Mouse (Mus musculus): ENCODE results near the gene Ywhag. TPM values are rescaled to one million over a fixed set of nuclear protein-coding genes. Genes with fewer than 3 reads are reported as not detected.

Gene Ywhag
- polyA plus RNA-seq, 1 experiment from 2014 or later: 1,023 TPM

- H3K36me3 ChIP-seq (ENCODE audit: control insufficient read depth, insufficient read depth, low read length): peaks cover 23% of the 10 kb centered on the region
- no peak for ATAC-seq
These were observed 25.4 kb downstream of the Ywhag start for GRCm38 (mm10) chr5:135908989-135909388.

GRCm38 (mm10) chr5:135908185-135908584 is 26.2 kb downstream of the Ywhag start:
- ATAC-seq: no peak
- 60% methylated on average over 12 of the region's 12 CpGs for WGBS
- H3K27ac ChIP-seq (ENCODE audit: low read depth, low read length): no peak overlapping the region

More at GRCm38 (mm10) chr5:135908989-135909388, 25.4 kb downstream of the Ywhag start:
- H3K4me3 ChIP-seq (ENCODE audit: low read length): no peak overlapping the region
- H3K27me3 ChIP-seq (replicated peaks; ENCODE audit: control insufficient read depth, insufficient read depth, low read length): no peaks in the 10 kb centered on the region
- H3K4me2 ChIP-seq (ENCODE audit: low read length): no peak overlapping the region
- no peak overlapping the region for H3K27ac ChIP-seq (ENCODE audit: low read depth, low read length)
- no peak overlapping the region for H3K9ac ChIP-seq (ENCODE audit: low read depth, low read length)
- 93% methylated on average over 16 of the region's 16 CpGs for WGBS
- H3K9me3 ChIP-seq (ENCODE audit: control insufficient read depth, low read length): no peaks in the 10 kb centered on the region
- no peaks in the 10 kb centered on the region; the same call in 1 of the 2 replicates for H3K4me1 ChIP-seq (ENCODE audit: control insufficient read depth, insufficient read depth, low read depth, low read length)

DNA sequence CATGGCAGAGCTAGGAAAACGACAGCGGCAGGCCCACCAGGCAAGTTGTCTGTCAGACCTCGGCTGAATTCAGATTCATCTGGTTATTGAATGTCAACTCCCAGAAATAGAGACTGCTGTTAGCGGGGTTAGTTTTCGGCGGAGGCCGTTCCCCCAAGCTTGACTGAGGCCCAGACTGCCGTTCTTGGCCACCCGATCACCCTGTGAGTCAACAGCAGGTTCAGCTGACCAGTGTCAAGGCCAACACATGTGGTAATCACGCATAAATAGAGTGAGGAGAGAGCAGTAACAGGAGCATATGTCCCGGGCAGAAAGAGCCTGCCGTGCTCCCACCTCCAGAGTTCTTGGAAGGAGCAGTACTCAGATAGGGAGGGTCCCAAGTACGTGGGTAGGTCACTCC is 27.2 kb downstream of the Ywhag start:
- 76% methylated on average over 13 of the region's 13 CpGs for WGBS
- ATAC-seq: no peak

More at GRCm38 (mm10) chr5:135908185-135908584, 26.2 kb downstream of the Ywhag start:
- Histone ChIP-seq H3K4me3 (ENCODE audit: low read length) (no peak overlapping the region), H3K4me2 (ENCODE audit: low read length) (no peak overlapping the region), H3K27me3 (replicated peaks; ENCODE audit: control insufficient read depth, insufficient read depth, low read length) (no peaks in the 10 kb centered on the region), H3K36me3 (ENCODE audit: control insufficient read depth, insufficient read depth, low read length) (peaks cover 21% of the 10 kb centered on the region), H3K9ac (ENCODE audit: low read depth, low read length) (no peak overlapping the region), H3K4me1 (ENCODE audit: control insufficient read depth, insufficient read depth, low read depth, low read length) (peaks cover 6% of the 10 kb centered on the region), H3K9me3 (ENCODE audit: control insufficient read depth, low read length) (no peaks in the 10 kb centered on the region)

DNA sequence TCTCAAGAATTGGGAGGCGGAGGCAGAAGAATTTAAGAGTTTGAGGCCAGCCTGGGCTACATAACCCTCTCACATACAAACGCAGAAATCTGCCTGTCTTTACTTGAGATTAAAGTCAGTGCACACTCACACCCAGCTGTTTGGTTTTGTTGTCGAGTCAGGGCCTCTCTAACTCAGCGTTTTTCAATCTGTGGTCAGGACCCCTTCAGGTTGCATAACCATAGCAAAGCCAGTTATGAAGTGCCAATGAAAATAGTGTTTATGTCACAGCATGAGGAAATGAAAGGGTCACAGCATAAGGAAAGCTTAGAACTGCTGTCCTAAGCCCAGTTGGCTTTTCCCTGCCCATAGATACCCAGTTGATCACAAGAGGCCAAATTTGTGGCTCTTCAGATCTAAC is 27.6 kb downstream of the Ywhag start:
- no peak overlapping the region for H3K9ac ChIP-seq (ENCODE audit: low read depth, low read length)
- H3K27ac ChIP-seq (ENCODE audit: low read depth, low read length): no peak overlapping the region
- no peaks in the 10 kb centered on the region for H3K9me3 ChIP-seq (ENCODE audit: control insufficient read depth, low read length)
- H3K4me1 ChIP-seq (ENCODE audit: control insufficient read depth, insufficient read depth, low read depth, low read length): peaks cover 10% of the 10 kb centered on the region
- H3K4me2 ChIP-seq (ENCODE audit: low read length): no peak overlapping the region
- H3K36me3 ChIP-seq (ENCODE audit: control insufficient read depth, insufficient read depth, low read length): peaks cover 21% of the 10 kb centered on the region
- H3K27me3 ChIP-seq (replicated peaks; ENCODE audit: control insufficient read depth, insufficient read depth, low read length): no peaks in the 10 kb centered on the region
- no peak overlapping the region for H3K4me3 ChIP-seq (ENCODE audit: low read length)
- 84% methylated on average over 4 of the region's 4 CpGs for WGBS
- no peak for ATAC-seq

More for the DNA sequence above, 27.2 kb downstream of the Ywhag start:
- Histone ChIP-seq H3K27ac (ENCODE audit: low read depth, low read length) (no peak overlapping the region), H3K4me1 (ENCODE audit: control insufficient read depth, insufficient read depth, low read depth, low read length) (peaks cover 10% of the 10 kb centered on the region), H3K9ac (ENCODE audit: low read depth, low read length) (no peak overlapping the region), H3K27me3 (replicated peaks; ENCODE audit: control insufficient read depth, insufficient read depth, low read length) (no peaks in the 10 kb centered on the region), H3K36me3 (ENCODE audit: control insufficient read depth, insufficient read depth, low read length) (peaks cover 21% of the 10 kb centered on the region), H3K9me3 (ENCODE audit: control insufficient read depth, low read length) (no peaks in the 10 kb centered on the region), H3K4me3 (ENCODE audit: low read length) (no peak overlapping the region), H3K4me2 (ENCODE audit: low read length) (no peak overlapping the region)

DNA sequence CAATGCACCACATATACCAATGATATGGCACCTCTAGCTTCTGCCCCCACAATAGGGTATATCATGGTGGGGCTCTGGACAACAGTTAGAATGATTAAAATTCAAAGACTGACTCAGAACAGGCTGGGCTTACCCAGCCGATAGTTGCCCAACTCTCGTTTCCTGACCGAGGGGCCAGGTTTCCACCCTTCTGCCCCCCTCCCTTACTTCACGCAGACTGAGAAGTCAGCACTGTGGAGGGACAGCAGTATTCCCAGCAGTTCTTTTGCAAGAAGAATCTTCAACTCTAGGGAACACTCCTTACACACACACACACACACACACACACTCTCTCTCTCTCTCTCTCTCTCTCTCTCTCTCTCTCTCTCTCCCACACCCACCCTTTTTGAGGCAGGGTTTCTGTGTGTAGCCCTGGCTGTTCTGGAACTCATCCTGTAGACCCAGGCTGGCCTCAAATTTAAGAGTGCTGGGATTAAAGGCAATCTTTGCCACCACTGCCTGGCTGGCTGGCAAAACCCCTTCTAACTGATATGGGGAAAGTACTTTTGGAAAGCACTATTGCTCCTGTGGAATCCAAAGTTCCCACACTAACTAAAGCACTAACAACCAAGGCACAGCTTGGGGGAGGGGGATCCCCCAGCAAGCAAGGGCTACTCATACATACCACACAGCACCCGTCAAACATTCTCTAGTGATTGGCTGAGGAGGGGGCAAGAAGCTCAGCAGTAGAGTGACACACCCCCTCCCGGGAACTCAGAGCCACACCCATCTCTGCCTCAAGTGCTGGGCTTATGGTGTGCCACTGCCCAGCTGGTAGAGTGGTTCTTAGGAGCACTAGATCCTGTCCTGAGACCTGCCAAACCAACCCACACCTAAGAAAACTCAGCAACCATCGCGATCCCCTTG is 28.8 kb downstream of the Ywhag start:
- no peaks in the 10 kb centered on the region for H3K9me3 ChIP-seq (ENCODE audit: control insufficient read depth, low read length)
- 64% methylated on average over 8 of the region's 8 CpGs for WGBS

GRCm38 (mm10) chr5:135904259-135904658 is 30.2 kb downstream of the Ywhag start:
- WGBS: 61% methylated on average over 5 of the region's 5 CpGs
- H3K4me3 ChIP-seq (ENCODE audit: low read length): no peak overlapping the region; the same call in 1 of the 2 replicates
- H3K36me3 ChIP-seq (ENCODE audit: control insufficient read depth, insufficient read depth, low read length): peaks cover 4% of the 10 kb centered on the region; the same call in 1 of the 2 replicates
- no peaks in the 10 kb centered on the region for H3K27me3 ChIP-seq (replicated peaks; ENCODE audit: control insufficient read depth, insufficient read depth, low read length)
- H3K9me3 ChIP-seq (ENCODE audit: control insufficient read depth, low read length): no peaks in the 10 kb centered on the region
- peaks cover 10% of the 10 kb centered on the region for H3K4me1 ChIP-seq (ENCODE audit: control insufficient read depth, insufficient read depth, low read depth, low read length)
- H3K9ac ChIP-seq (ENCODE audit: low read depth, low read length): peak overlapping the region; percentile 5; the same call in 1 of the 2 replicates
- peak overlapping the region; percentile 91 for H3K27ac ChIP-seq (ENCODE audit: low read depth, low read length)
- H3K4me2 ChIP-seq (ENCODE audit: low read length): no peak overlapping the region; the same call in none of the 2 replicates
- ATAC-seq: no peak

More for the DNA sequence above, 28.8 kb downstream of the Ywhag start:
- no peak overlapping the region for H3K4me2 ChIP-seq (ENCODE audit: low read length)
- peaks cover 11% of the 10 kb centered on the region for H3K36me3 ChIP-seq (ENCODE audit: control insufficient read depth, insufficient read depth, low read length)
- no peak for ATAC-seq
- no peak overlapping the region for H3K9ac ChIP-seq (ENCODE audit: low read depth, low read length)
- H3K27me3 ChIP-seq (replicated peaks; ENCODE audit: control insufficient read depth, insufficient read depth, low read length): no peaks in the 10 kb centered on the region
- peaks cover 10% of the 10 kb centered on the region for H3K4me1 ChIP-seq (ENCODE audit: control insufficient read depth, insufficient read depth, low read depth, low read length)
- H3K4me3 ChIP-seq (ENCODE audit: low read length): no peak overlapping the region
- no peak overlapping the region for H3K27ac ChIP-seq (ENCODE audit: low read depth, low read length)

- Histone ChIP-seq H3K27ac (ENCODE audit: low read depth, low read length) (peak overlapping the region; percentile 91), H3K4me1 (ENCODE audit: control insufficient read depth, insufficient read depth, low read depth, low read length) (peaks cover 10% of the 10 kb centered on the region), H3K9ac (ENCODE audit: low read depth, low read length) (peak overlapping the region; percentile 64), H3K9me3 (ENCODE audit: control insufficient read depth, low read length) (no peaks in the 10 kb centered on the region), H3K4me2 (ENCODE audit: low read length) (peak overlapping the region; percentile 72), H3K4me3 (ENCODE audit: low read length) (peak overlapping the region; percentile 40), H3K36me3 (ENCODE audit: control insufficient read depth, insufficient read depth, low read length) (no peaks in the 10 kb centered on the region), H3K27me3 (replicated peaks; ENCODE audit: control insufficient read depth, insufficient read depth, low read length) (no peaks in the 10 kb centered on the region)
- ATAC-seq: peak; percentile 96
- under 1% methylated on average over 30 of the region's 30 CpGs for WGBS
These were observed 30.8 kb downstream of the Ywhag start for GRCm38 (mm10) chr5:135903551-135904151.

GRCm38 (mm10) chr5:135903058-135903457 is 31.4 kb downstream of the Ywhag start:
- WGBS: 22% methylated on average over 7 of the region's 7 CpGs
- peak overlapping the region; percentile 40 for H3K4me3 ChIP-seq (ENCODE audit: low read length)
- H3K9me3 ChIP-seq (ENCODE audit: control insufficient read depth, low read length): no peaks in the 10 kb centered on the region
- no peak for ATAC-seq
- peaks cover 10% of the 10 kb centered on the region for H3K4me1 ChIP-seq (ENCODE audit: control insufficient read depth, insufficient read depth, low read depth, low read length)
- H3K27me3 ChIP-seq (replicated peaks; ENCODE audit: control insufficient read depth, insufficient read depth, low read length): no peaks in the 10 kb centered on the region
- H3K36me3 ChIP-seq (ENCODE audit: control insufficient read depth, insufficient read depth, low read length): no peaks in the 10 kb centered on the region
- peak overlapping the region; percentile 64 for H3K9ac ChIP-seq (ENCODE audit: low read depth, low read length)
- peak overlapping the region; percentile 72 for H3K4me2 ChIP-seq (ENCODE audit: low read length)
- H3K27ac ChIP-seq (ENCODE audit: low read depth, low read length): peak overlapping the region; percentile 91
